Mouse (Mus musculus) testis, adult 2 months (tissue): ENCODE results near the gene Sel1l3. TPM values are rescaled to one million over a fixed set of nuclear protein-coding genes. Genes with fewer than 3 reads are reported as not detected.

Experiments used
- H3K27ac ChIP-seq: fragments of 200-500 bp; 2 replicates; pipeline ENCODE4 v1.5.1; 2012; ENCODE audit warnings: low read depth, low read length; ENCODE audit not compliant: control insufficient read depth, insufficient read depth
- H3K27me3 ChIP-seq: fragments of 200-500 bp; 2 replicates; pipeline ENCODE4 v1.6.1; 2012; ENCODE audit warnings: mild to moderate bottlenecking, low read length, moderate library complexity; ENCODE audit not compliant: control insufficient read depth, insufficient read depth
- H3K36me3 ChIP-seq: fragments of 200-500 bp; 2 replicates; pipeline ENCODE4 v1.6.1; 2012; ENCODE audit warnings: mild to moderate bottlenecking, low read length; ENCODE audit not compliant: control insufficient read depth, insufficient read depth
- H3K4me1 ChIP-seq: fragments of 200-500 bp; 2 replicates; pipeline ENCODE4 v1.6.1; 2012; ENCODE audit warnings: low read length; ENCODE audit not compliant: control insufficient read depth, insufficient read depth
- H3K4me3 ChIP-seq: fragments of 200-500 bp; 2 replicates; pipeline ENCODE4 v1.5.1; 2012; ENCODE audit warnings: low read depth, mild to moderate bottlenecking, low read length, moderate library complexity, mixed read lengths; ENCODE audit not compliant: control insufficient read depth
- CTCF ChIP-seq: fragments of 200-500 bp; IDR thresholded peaks from 2 replicates; pipeline ENCODE4 v1.5.1; 2012; ENCODE audit warnings: low read depth, mild to moderate bottlenecking, inconsistent platforms, low read length, moderate library complexity; ENCODE audit not compliant: control insufficient read depth, insufficient read depth, insufficient replicate concordance
- POLR2A ChIP-seq: fragments of 200-500 bp; IDR thresholded peaks from 2 replicates; pipeline ENCODE4 v1.6.1; 2012; ENCODE audit warnings: low read depth, mild to moderate bottlenecking, inconsistent platforms, low read length, moderate library complexity; ENCODE audit not compliant: control insufficient read depth
- polyA plus RNA-seq: library from polyadenylated mRNA; depleted of rRNA; stranded (reverse); fragments of >200 nt; gene quantifications from 2 replicates; pipeline ENCODE4 v1.2.3, GENCODE M21; 2012

Sel1l3 gene
- polyA plus RNA-seq, 1 experiment, result 0.64 TPM

GRCm38 (mm10) chr5:53172908-53173307 is 40.8 kb downstream of the Sel1l3 start:
- H3K36me3 ChIP-seq, result no peaks in the 10 kb centered on the region
- no peaks in the 10 kb centered on the region for H3K27me3 ChIP-seq
- no peaks in the 10 kb centered on the region for H3K4me1 ChIP-seq
- no peak overlapping the region for H3K4me3 ChIP-seq
- H3K27ac ChIP-seq, result no peak overlapping the region
- TF ChIP-seq POLR2A (no peak), CTCF (no peak)

DNA sequence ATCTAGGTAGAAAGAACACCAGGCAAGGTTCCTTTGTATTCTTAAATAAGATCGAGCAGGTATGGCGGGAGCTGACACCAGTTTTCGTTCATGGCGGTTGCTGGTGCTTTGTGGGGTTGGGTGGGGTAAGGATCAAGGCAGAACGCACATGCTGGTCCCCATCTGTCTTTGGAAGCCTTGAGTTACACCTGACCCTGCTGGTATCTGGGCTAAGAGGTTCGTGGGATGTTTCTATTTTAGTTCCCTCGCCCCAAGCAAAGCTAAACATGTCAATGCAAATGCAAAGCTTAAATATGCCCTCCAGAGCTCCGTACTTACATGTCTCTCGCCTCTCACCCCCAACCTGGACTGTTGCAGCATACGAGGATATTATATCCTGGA is 41.5 kb downstream of the Sel1l3 start:
- TF ChIP-seq CTCF (no peak), POLR2A (no peak)
- no peak overlapping the region for H3K27ac ChIP-seq
- H3K27me3 ChIP-seq, result no peaks in the 10 kb centered on the region
- H3K4me3 ChIP-seq, result no peak overlapping the region
- no peaks in the 10 kb centered on the region for H3K4me1 ChIP-seq
- no peaks in the 10 kb centered on the region for H3K36me3 ChIP-seq

DNA sequence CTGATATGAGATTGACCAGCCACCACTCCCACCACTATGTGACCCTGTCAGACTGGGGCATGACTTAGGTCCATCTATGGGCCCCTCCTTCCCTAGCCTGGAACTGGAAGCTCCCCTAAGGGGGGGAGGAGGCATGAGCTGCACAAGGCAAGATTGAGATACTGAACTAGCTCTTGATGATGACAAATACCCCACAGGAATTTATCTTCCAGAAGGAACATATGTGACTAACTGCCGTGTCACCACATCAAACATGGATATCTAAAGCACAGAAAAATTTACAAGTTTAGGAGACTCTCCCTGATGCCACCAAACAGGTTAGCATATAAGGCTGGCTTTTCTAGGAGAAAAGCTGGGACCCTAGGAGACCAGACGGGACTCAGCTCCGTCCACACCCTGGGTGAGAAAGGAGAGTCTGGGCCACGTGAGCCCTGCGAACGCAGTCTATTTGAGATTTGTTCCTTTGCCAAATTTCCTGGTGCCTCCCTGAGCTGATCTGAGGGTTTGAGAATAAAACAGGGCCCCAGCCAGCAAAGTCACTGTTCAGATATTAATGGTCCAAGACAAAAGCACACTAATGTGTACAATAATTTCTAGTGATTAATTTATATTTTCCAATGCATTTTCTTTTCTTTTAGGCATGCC is 42.0 kb downstream of the Sel1l3 start:
- TF ChIP-seq CTCF (no peak), POLR2A (no peak)
- Histone ChIP-seq H3K36me3 (no peaks in the 10 kb centered on the region), H3K27me3 (no peaks in the 10 kb centered on the region), H3K27ac (no peak overlapping the region), H3K4me3 (no peak overlapping the region), H3K4me1 (no peaks in the 10 kb centered on the region)

GRCm38 (mm10) chr5:53167564-53167963 is 46.2 kb downstream of the Sel1l3 start:
- TF ChIP-seq POLR2A (no peak), CTCF (no peak)
- H3K27ac ChIP-seq, result no peak overlapping the region
- no peaks in the 10 kb centered on the region for H3K27me3 ChIP-seq
- H3K36me3 ChIP-seq, result no peaks in the 10 kb centered on the region
- no peaks in the 10 kb centered on the region for H3K4me1 ChIP-seq
- H3K4me3 ChIP-seq, result no peak overlapping the region

- H3K27me3 ChIP-seq, result no peaks in the 10 kb centered on the region
- no peak overlapping the region for H3K27ac ChIP-seq
- H3K4me3 ChIP-seq, result no peak overlapping the region
- TF ChIP-seq POLR2A (no peak), CTCF (no peak)
- no peaks in the 10 kb centered on the region for H3K4me1 ChIP-seq
- no peaks in the 10 kb centered on the region for H3K36me3 ChIP-seq
Measured at GRCm38 (mm10) chr5:53165672-53166071, 48.1 kb downstream of the Sel1l3 start.

DNA sequence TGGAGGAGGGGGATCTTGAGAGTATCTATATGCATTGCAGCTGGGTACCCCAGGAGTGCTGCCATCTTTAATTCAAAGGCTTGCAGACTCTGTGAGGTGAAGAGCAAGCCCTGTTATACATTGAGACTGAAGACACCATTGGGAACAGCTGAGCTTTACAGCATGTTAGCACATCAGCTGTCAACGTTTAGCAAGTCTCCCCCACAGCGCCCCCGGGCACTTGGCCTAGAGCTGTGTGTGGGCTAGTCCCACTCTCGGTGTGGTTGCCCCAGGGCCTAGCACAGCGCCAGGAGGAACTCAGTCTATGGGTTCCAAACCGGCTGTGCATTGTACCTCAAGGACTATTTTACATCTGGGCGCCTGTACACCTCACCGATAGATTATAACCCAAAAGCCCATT is 51.3 kb downstream of the Sel1l3 start:
- TF ChIP-seq POLR2A, result no peak
- TF ChIP-seq CTCF, result no peak
- H3K36me3 ChIP-seq, result no peaks in the 10 kb centered on the region
- no peak overlapping the region for H3K27ac ChIP-seq
- H3K27me3 ChIP-seq, result no peaks in the 10 kb centered on the region
- H3K4me3 ChIP-seq, result no peak overlapping the region
- H3K4me1 ChIP-seq, result no peaks in the 10 kb centered on the region

DNA sequence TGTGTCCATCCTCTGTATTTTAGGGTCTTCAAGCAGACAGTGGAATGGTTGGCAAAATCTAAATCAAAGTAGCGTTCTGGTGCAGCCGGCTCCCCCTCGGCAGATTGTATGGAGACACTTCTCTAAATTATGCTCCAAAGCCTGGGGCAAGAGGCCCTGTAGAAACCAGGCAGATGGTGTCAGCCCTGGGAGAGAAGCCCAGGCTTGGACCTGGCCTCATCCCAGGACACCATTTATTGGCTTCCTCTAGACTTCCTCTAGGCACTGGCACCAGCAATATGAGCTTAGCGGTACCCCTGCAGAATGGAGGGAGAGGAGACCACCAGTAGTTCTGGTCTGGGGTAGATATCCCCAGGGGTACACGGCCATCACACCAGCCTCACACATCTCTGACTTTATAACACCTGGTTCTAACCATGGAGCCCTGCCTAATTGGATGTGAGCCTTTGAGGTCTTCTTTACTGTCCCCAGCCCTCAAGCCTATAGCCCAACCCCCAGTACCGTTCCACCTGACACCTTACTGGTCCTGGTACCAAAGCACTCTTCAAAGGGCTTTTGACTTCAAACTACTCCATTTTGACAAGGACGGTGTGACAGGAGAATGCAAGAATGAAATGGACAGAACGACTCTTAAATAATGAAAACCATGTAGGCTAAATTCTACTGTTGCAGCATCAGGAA is 52.1 kb downstream of the Sel1l3 start:
- TF ChIP-seq CTCF (no peak), POLR2A (no peak)
- no peak overlapping the region for H3K27ac ChIP-seq

More for the DNA sequence above, 52.1 kb downstream of the Sel1l3 start:
- no peaks in the 10 kb centered on the region for H3K4me1 ChIP-seq
- H3K4me3 ChIP-seq, result no peak overlapping the region
- no peaks in the 10 kb centered on the region for H3K36me3 ChIP-seq
- H3K27me3 ChIP-seq, result no peaks in the 10 kb centered on the region
